Mouse (Mus musculus) heart, embryonic 11.5 days (tissue): ENCODE measurements around the gene Rarg. TPM values are rescaled to one million over a fixed set of nuclear protein-coding genes. Genes with fewer than 3 reads are reported as not detected.

Source experiments
- ATAC-seq: fragments of 200-750 bp; cut with Nextera tagmentation; replicated peaks from 2 replicates; pipeline ENCODE4 v1.8.0; 2017; ENCODE audit warnings: moderate library complexity; ENCODE audit not compliant: insufficient number of reproducible peaks, low FRiP score, low TSS enrichment
- H3K27ac ChIP-seq: fragments of 300-500 bp; sonication (generic); 2 replicates; pipeline ENCODE4 v1.5.1; 2014; ENCODE audit warnings: mild to moderate bottlenecking, low read depth, low read length
- H3K27me3 ChIP-seq: fragments of 300-500 bp; sonication (generic); 2 replicates; pipeline ENCODE4 v1.6.1; 2014; ENCODE audit warnings: mild to moderate bottlenecking, low read length, mixed read lengths; ENCODE audit not compliant: control insufficient read depth, insufficient read depth
- H3K36me3 ChIP-seq: fragments of 300-500 bp; sonication (generic); 2 replicates; pipeline ENCODE4 v1.6.1; 2014; ENCODE audit warnings: mild to moderate bottlenecking, low read length, moderate library complexity, mixed read lengths; ENCODE audit not compliant: control insufficient read depth, insufficient read depth
- H3K4me1 ChIP-seq: fragments of 300-500 bp; sonication (generic); 2 replicates; pipeline ENCODE4 v1.6.1; 2014; ENCODE audit warnings: low read length; ENCODE audit not compliant: control insufficient read depth, insufficient read depth
- H3K4me2 ChIP-seq: fragments of 300-500 bp; sonication (generic); 2 replicates; pipeline ENCODE4 v1.6.1; 2014; ENCODE audit warnings: mild to moderate bottlenecking, moderate library complexity
- H3K4me3 ChIP-seq: fragments of 300-500 bp; sonication (generic); 2 replicates; pipeline ENCODE4 v1.5.1; 2014; ENCODE audit warnings: low read depth, low read length
- H3K9ac ChIP-seq: fragments of 300-500 bp; sonication (generic); 2 replicates; pipeline ENCODE4 v1.6.1; 2014; ENCODE audit warnings: mild to moderate bottlenecking, low read depth, low read length, moderate library complexity
- H3K9me3 ChIP-seq: fragments of 300-500 bp; sonication (generic); replicated peaks from 2 replicates; pipeline ENCODE4 v1.6.1; 2016; ENCODE audit warnings: low read length; ENCODE audit not compliant: control insufficient read depth
- WGBS: fragments of 180-500 bp; shearing (Covaris S2); extraction: QIAGEN DNeasy Blood & Tissue Kit; methylation state at CpG from one replicate; pipeline ENCODE4 v1.1.7; 2014; ENCODE audit not compliant: insufficient replicate concordance; 5-methylcytosine and 5-hydroxymethylcytosine counted together
- polyA plus RNA-seq: library from polyadenylated mRNA; unstranded; fragments of >200 nt; fragmentation: Nextera tagmentation; extraction: Ambion mirVana; gene quantifications from 2 replicates; pipeline ENCODE4 v1.2.1, GENCODE M21; 2014

Rarg gene
- polyA plus RNA-seq, 1 experiment from 2014 or later, result 11.2 TPM

DNA sequence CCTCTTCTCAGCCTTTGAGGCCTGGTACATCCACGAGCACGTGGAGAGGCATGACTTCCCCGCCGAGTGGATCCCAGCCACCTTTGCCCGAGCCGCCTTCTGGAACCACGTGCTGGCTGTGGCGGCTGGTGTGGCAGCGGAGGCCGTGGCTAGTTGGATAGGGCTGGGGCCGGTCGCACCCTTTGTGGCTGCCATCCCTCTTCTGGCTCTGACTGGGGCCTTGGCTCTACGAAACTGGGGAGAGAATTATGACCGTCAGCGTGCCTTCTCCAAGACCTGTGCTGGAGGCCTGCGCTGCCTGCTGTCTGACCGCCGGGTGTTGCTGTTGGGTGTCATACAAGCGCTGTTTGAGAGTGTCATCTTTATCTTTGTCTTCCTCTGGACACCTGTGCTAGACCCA lies 23.3 kb upstream of the Rarg start:
- Histone ChIP-seq H3K27me3 (no peaks in the 10 kb centered on the region), H3K9me3 (no peaks in the 10 kb centered on the region), H3K4me2 (peak overlapping the region; percentile 97), H3K4me3 (peak overlapping the region; percentile 91), H3K9ac (peak overlapping the region; percentile 78; the same call in 1 of the 2 replicates), H3K4me1 (peaks cover 13% of the 10 kb centered on the region), H3K36me3 (peaks cover 3% of the 10 kb centered on the region; the same call in 1 of the 2 replicates), H3K27ac (no peak overlapping the region)
- no peak for ATAC-seq
- 92% methylated on average over 19 of the region's 19 CpGs for WGBS

DNA sequence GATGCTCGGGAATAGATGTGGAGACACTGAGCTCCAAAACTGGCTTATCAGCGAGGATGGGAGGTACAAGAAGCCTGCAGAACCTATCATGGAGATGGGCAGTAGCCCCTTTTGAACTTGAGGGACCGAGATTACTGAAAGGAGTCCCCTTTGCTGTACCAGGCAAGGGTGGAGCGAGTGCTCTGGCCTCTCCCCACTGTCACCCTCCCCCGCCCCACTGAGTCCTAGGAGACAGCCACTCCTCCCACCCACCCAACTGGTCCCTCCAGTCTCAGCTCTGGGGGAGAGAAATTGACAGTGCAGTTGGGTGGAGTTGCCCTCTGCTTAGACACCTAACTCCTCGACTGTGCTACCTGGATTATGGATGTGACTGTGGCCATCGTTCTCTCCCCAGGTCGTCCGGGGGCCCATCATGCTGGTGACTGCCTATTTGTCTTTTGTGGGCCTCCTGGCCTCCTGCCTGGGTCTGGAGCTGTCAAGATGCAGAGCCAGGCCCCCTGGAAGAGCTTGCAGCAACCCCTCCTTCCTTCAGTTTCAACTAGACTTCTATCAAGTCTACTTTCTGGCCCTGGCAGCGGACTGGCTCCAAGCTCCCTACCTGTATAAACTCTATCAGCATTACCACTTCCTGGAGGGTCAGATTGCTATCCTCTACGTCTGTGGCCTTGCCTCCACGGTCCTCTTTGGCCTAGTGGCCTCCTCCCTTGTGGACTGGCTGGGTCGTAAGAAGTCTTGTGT lies 22.6 kb upstream of the Rarg start:
- Histone ChIP-seq H3K9ac (peak overlapping the region; percentile 78), H3K36me3 (peaks cover 3% of the 10 kb centered on the region; the same call in 1 of the 2 replicates), H3K4me2 (peak overlapping the region; percentile 97), H3K4me1 (peaks cover 11% of the 10 kb centered on the region), H3K9me3 (no peaks in the 10 kb centered on the region), H3K4me3 (peak overlapping the region; percentile 91), H3K27ac (peak overlapping the region; percentile 88), H3K27me3 (no peaks in the 10 kb centered on the region)
- 28% methylated on average over 13 of the region's 13 CpGs for WGBS
- ATAC-seq, result no peak; the same call in 1 of the 2 replicates

DNA sequence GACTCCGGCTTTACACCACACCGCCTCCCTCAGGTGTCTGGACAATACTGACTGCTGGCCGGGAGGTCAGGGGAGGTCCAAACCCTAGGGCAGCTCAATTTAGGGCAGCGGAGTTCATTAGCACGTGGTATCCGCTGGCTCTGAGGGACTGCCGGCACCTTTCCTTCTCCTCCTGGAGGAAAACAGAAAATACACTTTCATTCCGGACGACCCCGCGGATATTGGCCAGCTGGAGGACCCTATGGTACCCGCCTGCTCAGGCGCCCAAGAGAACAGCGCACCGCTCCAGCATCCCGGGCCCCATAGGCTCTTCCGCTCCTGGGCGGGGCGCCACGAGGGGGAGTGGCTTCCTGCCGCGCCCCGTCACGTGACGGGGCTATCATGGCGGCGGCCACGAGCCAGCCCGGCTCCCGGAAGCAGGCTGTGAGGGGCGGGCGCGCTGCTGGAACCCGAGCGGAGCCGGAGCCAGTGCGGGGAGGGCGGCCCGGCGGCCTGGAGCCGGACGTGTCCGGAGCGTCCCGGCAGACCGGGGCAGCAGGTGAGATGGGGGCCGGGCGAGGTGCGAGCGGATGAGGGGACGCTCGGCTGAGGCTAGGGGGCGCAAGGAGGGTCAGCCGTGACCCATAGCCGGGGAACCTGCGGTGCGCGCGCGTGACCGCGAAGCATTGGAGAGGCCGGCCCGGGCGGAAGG lies 21.9 kb upstream of the Rarg start, which contains the start of gene Mfsd5:
Mfsd5 (plus strand) TSS at position 363 of the 691 bp plus-strand sequence.
- H3K4me3 ChIP-seq, result peak within 1 kb of the TSS; percentile 91
- ATAC-seq, result peak; percentile 96
- H3K9me3 ChIP-seq, result no peaks in the 10 kb centered on the region
- H3K9ac ChIP-seq, result peak within 1 kb of the TSS; percentile 78
- no peaks in the 10 kb centered on the region for H3K27me3 ChIP-seq
- peaks cover 8% of the 10 kb centered on the region for H3K4me1 ChIP-seq
- peak within 1 kb of the TSS; percentile 97 for H3K4me2 ChIP-seq
- WGBS, result under 1% methylated on average over 65 of the region's 65 CpGs
- peaks cover 3% of the 10 kb centered on the region; the same call in 1 of the 2 replicates for H3K36me3 ChIP-seq
- H3K27ac ChIP-seq, result peak within 1 kb of the TSS; percentile 88

DNA sequence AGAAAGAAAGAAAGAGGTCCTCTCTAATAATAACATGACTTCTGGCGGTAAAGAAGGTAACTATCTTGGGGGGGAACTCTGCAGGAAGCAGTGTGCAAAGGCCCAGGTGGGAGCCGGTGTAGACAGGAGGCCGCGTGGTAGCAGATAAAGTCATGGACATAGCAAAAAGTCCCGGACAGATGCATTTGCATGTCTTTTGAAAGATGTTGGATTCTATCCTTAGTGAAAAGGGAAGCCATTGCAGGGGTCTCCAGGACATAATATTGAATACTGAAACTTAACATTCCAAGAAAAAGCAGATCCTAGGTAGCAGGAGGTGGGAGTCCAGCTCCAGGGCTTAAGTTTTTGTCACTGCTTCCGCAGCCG lies 21.4 kb upstream of the Rarg start:
- Histone ChIP-seq H3K9ac (peak overlapping the region; percentile 78), H3K4me1 (peaks cover 8% of the 10 kb centered on the region), H3K27me3 (no peaks in the 10 kb centered on the region), H3K36me3 (peaks cover 3% of the 10 kb centered on the region; the same call in 1 of the 2 replicates), H3K4me3 (peak overlapping the region; percentile 91), H3K9me3 (no peaks in the 10 kb centered on the region), H3K4me2 (peak overlapping the region; percentile 97), H3K27ac (peak overlapping the region; percentile 88)
- ATAC-seq, result no peak
- WGBS, result 23% methylated on average over 7 of the region's 7 CpGs

DNA sequence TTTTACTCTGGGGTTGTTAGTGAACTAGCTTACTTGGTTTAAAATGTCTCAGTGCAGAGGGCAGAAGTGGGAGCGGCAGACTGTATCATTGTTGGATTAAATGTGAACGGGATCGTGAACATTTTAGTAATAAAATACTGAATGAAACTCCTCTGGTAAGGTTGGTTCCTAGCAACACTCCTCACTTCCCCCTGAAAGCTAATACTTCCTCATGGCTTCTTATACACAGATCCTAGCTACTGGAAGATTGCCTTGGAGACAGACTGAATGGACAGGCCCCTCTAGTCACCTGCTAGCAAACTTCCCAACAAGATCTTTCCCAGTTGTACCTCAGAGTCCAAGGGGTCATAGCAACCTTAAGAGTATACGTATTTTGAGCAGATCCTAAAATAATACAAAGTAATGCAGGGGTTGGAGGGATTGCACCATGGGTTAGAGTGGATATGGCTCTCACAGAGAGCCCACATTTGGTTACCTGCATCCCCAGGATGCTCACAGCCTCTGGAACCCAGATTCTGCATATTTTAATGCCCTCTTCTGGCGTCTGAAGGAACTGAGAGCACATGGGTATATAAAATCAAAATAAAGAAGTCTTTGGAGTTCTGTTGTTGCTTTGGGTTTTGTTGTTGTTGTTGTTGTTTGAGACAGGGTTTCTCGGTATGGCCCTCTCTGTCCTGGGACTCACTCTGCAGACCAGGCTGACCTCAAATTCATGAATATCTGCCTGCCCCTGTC lies 16.8 kb upstream of the Rarg start:
- Histone ChIP-seq H3K36me3 (no peaks in the 10 kb centered on the region), H3K4me2 (no peak overlapping the region), H3K27ac (no peak overlapping the region), H3K27me3 (peaks cover 19% of the 10 kb centered on the region), H3K9ac (no peak overlapping the region), H3K4me3 (no peak overlapping the region), H3K4me1 (peaks cover 9% of the 10 kb centered on the region), H3K9me3 (no peaks in the 10 kb centered on the region)
- 68% methylated on average over 6 of the region's 6 CpGs for WGBS
- no peak for ATAC-seq

DNA sequence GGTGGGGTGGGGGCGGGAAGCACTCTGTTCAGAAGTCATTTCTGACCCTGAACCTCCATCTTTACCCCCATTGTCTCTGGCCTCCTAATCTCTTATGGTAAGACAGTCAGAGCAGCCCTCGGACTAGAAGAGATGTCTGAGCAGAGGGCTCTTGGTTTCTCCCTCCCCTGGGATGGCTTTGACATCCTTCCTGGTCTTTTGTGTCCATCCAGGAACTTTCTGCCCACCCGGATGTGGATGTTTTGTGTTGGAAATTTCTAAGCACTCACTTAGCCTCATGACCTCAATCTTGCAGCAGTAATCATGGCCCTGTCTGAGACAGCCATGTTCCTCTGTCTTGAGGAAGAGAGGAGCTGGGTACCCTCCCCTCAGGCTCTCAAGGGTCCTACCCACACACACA lies 14.1 kb upstream of the Rarg start:
- no peak for ATAC-seq

DNA sequence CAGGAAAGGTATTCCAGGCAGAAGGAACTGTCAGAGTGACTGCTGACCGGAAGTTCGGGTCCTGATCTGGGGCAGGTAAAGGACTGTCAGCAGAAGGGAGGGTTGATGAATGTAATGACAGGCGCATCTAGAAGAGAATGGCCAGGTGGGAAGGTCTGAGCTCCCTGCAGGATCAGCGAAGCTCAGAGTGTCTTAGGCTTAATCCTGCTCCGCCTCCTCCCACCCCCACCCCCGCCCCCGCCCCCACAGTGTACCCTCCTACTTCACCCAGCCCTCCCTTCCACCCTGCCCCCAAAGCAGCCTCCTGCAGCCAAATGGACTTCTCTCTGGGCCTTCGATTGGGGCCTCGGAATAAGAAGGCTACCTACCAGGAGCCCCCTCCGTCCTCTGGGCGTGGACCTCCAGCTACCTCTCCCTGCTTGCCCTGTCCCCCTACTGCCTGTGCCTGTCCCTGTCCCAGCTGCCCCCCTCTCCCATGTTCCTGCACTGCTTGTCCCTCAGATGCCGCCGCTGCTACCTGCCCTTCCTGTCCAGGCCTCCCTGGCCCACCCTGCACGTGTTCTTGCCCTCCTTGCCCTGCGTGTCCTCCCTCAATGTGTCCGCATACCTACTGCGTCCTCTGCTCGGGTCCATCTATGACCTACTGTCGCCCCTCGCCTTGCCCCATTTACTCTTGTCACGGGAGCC lies 13.1 kb upstream of the Rarg start, which contains the start of gene Gm9918:
Gm9918 (plus strand) TSS at position 290 of the 687 bp plus-strand sequence.
- Histone ChIP-seq H3K9ac (peak within 1 kb of the TSS; percentile 58; the same call in 1 of the 2 replicates), H3K4me1 (peaks cover 9% of the 10 kb centered on the region), H3K36me3 (no peaks in the 10 kb centered on the region), H3K4me3 (peak within 1 kb of the TSS; percentile 29), H3K9me3 (no peaks in the 10 kb centered on the region), H3K4me2 (peak within 1 kb of the TSS; percentile 63), H3K27me3 (peaks cover 19% of the 10 kb centered on the region), H3K27ac (no peak within 1 kb of the TSS)
- no peak for ATAC-seq
- WGBS, result 5% methylated on average over 21 of the region's 21 CpGs

More for the DNA sequence above, 14.1 kb upstream of the Rarg start:
- Histone ChIP-seq H3K4me1 (peaks cover 9% of the 10 kb centered on the region), H3K36me3 (no peaks in the 10 kb centered on the region), H3K4me2 (no peak overlapping the region), H3K4me3 (no peak overlapping the region), H3K9ac (no peak overlapping the region), H3K27me3 (peaks cover 19% of the 10 kb centered on the region), H3K9me3 (no peaks in the 10 kb centered on the region), H3K27ac (no peak overlapping the region)
- 22% methylated on average over 3 of the region's 3 CpGs for WGBS

DNA sequence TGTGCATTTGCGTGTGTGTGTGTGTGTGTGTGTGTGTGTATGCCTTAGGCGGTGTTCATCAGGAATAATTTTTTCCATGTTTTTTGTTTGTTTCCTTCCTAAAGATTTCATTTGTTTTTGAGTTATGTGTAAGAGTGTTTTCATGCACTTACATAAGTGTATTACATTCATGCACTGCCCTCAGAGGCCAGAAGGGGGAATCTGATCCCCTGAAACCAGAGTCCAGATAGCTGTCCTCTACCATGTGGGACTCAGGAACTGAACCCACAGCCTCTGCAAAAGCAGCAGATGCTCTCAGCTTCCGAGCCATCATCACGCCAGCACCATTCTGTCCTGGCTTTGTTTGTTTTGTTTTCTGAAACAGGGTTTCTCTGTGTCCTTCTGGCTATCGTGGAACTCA lies 8.2 kb upstream of the Rarg start:
- no peak for ATAC-seq
- WGBS, result 82% methylated on average over 5 of the region's 5 CpGs

More for the DNA sequence above, 8.2 kb upstream of the Rarg start:
- Histone ChIP-seq H3K27ac (no peak overlapping the region), H3K4me3 (no peak overlapping the region), H3K4me1 (peaks cover 4% of the 10 kb centered on the region), H3K4me2 (no peak overlapping the region), H3K9me3 (no peaks in the 10 kb centered on the region), H3K9ac (no peak overlapping the region), H3K36me3 (no peaks in the 10 kb centered on the region), H3K27me3 (peaks cover 20% of the 10 kb centered on the region)
